10 mouse cellular contexts compared by ENCODE assay signal in genomic region chr2:105612051-105612664, GRCm38 (mm10). TPM values are rescaled to one million over a fixed set of nuclear protein-coding genes. Genes with fewer than 3 reads are reported as not detected.
DNase-seq lines count a peak whose midpoint lies in the region; ATAC-seq and TF ChIP-seq lines count a peak whose summit lies in the region.
"Had no signal": no experiment of that assay in that cellular context is flagged by ENCODE, and none has a peak within 500 bp of the region (broad histone marks: within the 10 kb centered on the region; RNA-seq: fewer than 3 reads in every experiment).

No protein-coding gene starts in this region.

- no peak overlapping the region; the same call in 1 of the 2 replicates for H3K4me3 ChIP-seq in kidney, embryonic 16.5 days (ENCODE audit: low read length)
- H3K4me3 ChIP-seq in forebrain, postnatal 0 days (ENCODE audit: low read depth, low read length) = no peak overlapping the region
- H3K4me3 ChIP-seq in midbrain, embryonic 15.5 days = no peak overlapping the region

- no peak overlapping the region for H3K9ac ChIP-seq in kidney, embryonic 16.5 days (replicated peaks; ENCODE audit: low read length)
- no peak overlapping the region for H3K9ac ChIP-seq in forebrain, postnatal 0 days
- no peak overlapping the region for H3K9ac ChIP-seq in midbrain, embryonic 15.5 days

- no peak overlapping the region for H3K27ac ChIP-seq in kidney, embryonic 16.5 days (ENCODE audit: low read length)
- no peak overlapping the region for H3K27ac ChIP-seq in forebrain, postnatal 0 days (ENCODE audit: low read depth, low read length)
- H3K27ac ChIP-seq in midbrain, embryonic 15.5 days = no peak overlapping the region

- H3K27me3 ChIP-seq in kidney, embryonic 16.5 days (ENCODE audit: insufficient read depth, low read length) = peaks cover 20% of the 10 kb centered on the region
- 0 out of 2 replicates have a peak, but pooled peaks cover 10% of the 10 kb centered on the region for H3K27me3 ChIP-seq in forebrain, postnatal 0 days (ENCODE audit: insufficient read depth, low read length)
- peaks cover 41% of the 10 kb centered on the region for H3K27me3 ChIP-seq in midbrain, embryonic 15.5 days (replicated peaks)
- H3K27me3 ChIP-seq: Patski had no signal

- peaks cover 10% of the 10 kb centered on the region for H3K4me1 ChIP-seq in kidney, embryonic 16.5 days (ENCODE audit: insufficient read depth, low read length)
- no peaks in the 10 kb centered on the region for H3K4me1 ChIP-seq in forebrain, postnatal 0 days (ENCODE audit: insufficient read depth)
- H3K4me1 ChIP-seq in midbrain, embryonic 15.5 days = peaks cover 22% of the 10 kb centered on the region

- no peaks in the 10 kb centered on the region for H3K36me3 ChIP-seq in kidney, embryonic 16.5 days (ENCODE audit: insufficient read depth, low read length)
- no peaks in the 10 kb centered on the region for H3K36me3 ChIP-seq in forebrain, postnatal 0 days (ENCODE audit: insufficient read depth)
- no peaks in the 10 kb centered on the region for H3K36me3 ChIP-seq in midbrain, embryonic 15.5 days (replicated peaks)

- ATAC-seq in kidney, embryonic 16.5 days (ENCODE audit: low FRiP score, low TSS enrichment) = peak; percentile 43; the same call in 1 of the 2 replicates
- peak; percentile 33; the same call in 1 of the 2 replicates for ATAC-seq in forebrain, postnatal 0 days
- peak; percentile 55 for ATAC-seq in midbrain, embryonic 15.5 days (replicated peaks)
- ATAC-seq in megakaryocyte-erythroid progenitor cell, adult 5-6 weeks (replicated peaks; ENCODE audit: low FRiP score, low TSS enrichment, poor library complexity, severe bottlenecking) = no peak
- ATAC-seq: lung, postnatal 0 days; Patski had no signal

- peak overlapping the region; percentile 39 for H3K4me2 ChIP-seq in kidney, embryonic 16.5 days (replicated peaks; ENCODE audit: low read depth, low read length)
- peak overlapping the region; percentile 17; the same call in 1 of the 2 replicates for H3K4me2 ChIP-seq in forebrain, postnatal 0 days (ENCODE audit: low read depth)
- peak overlapping the region; percentile 15 for H3K4me2 ChIP-seq in midbrain, embryonic 15.5 days

- TF ChIP-seq CTCF in forebrain, postnatal 0 days (IDR thresholded peaks at IDR 0.05; ENCODE audit: low read depth) = 0 out of 2 replicates have a peak, but pooled peaks have one; percentile 5

- no peaks in the 10 kb centered on the region for H3K9me3 ChIP-seq in kidney, embryonic 16.5 days (ENCODE audit: low read length)
- H3K9me3 ChIP-seq in forebrain, postnatal 0 days (ENCODE audit: low read length) = no peaks in the 10 kb centered on the region
- H3K9me3 ChIP-seq in midbrain, embryonic 15.5 days = no peaks in the 10 kb centered on the region

- no peak for DNase-seq in kidney, adult 18-20 months
- DNase-seq in embryo, embryonic 10.5 days (ENCODE audit: low spot score) = peak; percentile 85
- DNase-seq in forebrain, postnatal 0 days = peak; percentile 18
- DNase-seq in ovary, postnatal 14 days (ENCODE audit: low spot score) = no peak
- no peak for DNase-seq in spleen, adult 12 weeks (ENCODE audit: low spot score)

- 10% methylated on average over 21 of the region's 21 CpGs for WGBS in kidney, embryonic 16.5 days
- WGBS in forebrain, postnatal 0 days = 6% methylated on average over 21 of the region's 21 CpGs
- 4% methylated on average over 21 of the region's 21 CpGs for WGBS in midbrain, embryonic 15.5 days

RNA-seq across cellular contexts. Expression of gene Pax6, which starts 56.5 kb away (rescaled TPM):
- 0.09 and 0.13 TPM in 2 replicates for polyA plus RNA-seq in kidney, embryonic 16.5 days (2015; fragmentation: Nextera tagmentation; extraction: Ambion mirVana)
- 19.0 and 32.9 TPM in 2 replicates for total RNA-seq in forebrain, postnatal 0 days (2014; rRNA removed)
- 14.6 and 19.0 TPM in 2 replicates for polyA plus RNA-seq in forebrain, postnatal 0 days (2015; fragmentation: Nextera tagmentation; extraction: Ambion mirVana)
- 22.5 and 23.3 TPM in 2 replicates for polyA plus RNA-seq in midbrain, embryonic 15.5 days (2015; fragmentation: Nextera tagmentation; extraction: Ambion mirVana)
- total RNA-seq in megakaryocyte-erythroid progenitor cell, adult 5-6 weeks (2014; fragmentation: Nextera tagmentation) = not detected in 2 replicates
- total RNA-seq in megakaryocyte-erythroid progenitor cell, adult 5-6 weeks (2017) = not detected in 2 replicates
- polyA plus RNA-seq: lung, postnatal 0 days; Patski had no signal

Comparison
In these comparisons a context has a peak if more than half of its experiments do, and no peak if none do; other contexts are left out.
1. DNase-seq: peak in embryo, embryonic 10.5 days (single experiment) and forebrain, postnatal 0 days (single experiment); none in kidney, adult 18-20 months (single experiment), ovary, postnatal 14 days (single experiment) and spleen, adult 12 weeks (single experiment).
2. RNA of gene Pax6, which starts 56.5 kb away (polyA plus RNA-seq): 22.5 to 23.3 TPM in midbrain, embryonic 15.5 days and 14.6 to 19.0 TPM in forebrain, postnatal 0 days; 0.09 to 0.13 TPM in kidney, embryonic 16.5 days; every median in the first group is over 10 times any median in the second.
3. Peak in every context shown above with its lines, with median percentiles within 50 percentile points of each other: H3K4me2 ChIP-seq.